Mouse (Mus musculus) brain, embryonic 14.5 days (tissue): Measurements from ENCODE around the gene Gm8024.
"Not testable (repeated sequence)": the region's sequence is repeated elsewhere in the genome, so short reads cannot be mapped to it uniquely, and the experiment has no call there.

Source experiments
- CTCF ChIP-seq: fragments of 200-500 bp; IDR thresholded peaks from 2 replicates; pipeline ENCODE4 v1.5.1; 2012; ENCODE audit warnings: inconsistent platforms, mild to moderate bottlenecking, moderate library complexity, borderline replicate concordance; ENCODE audit not compliant: insufficient read depth, insufficient read length; ENCODE audit errors: extremely low read depth
- POLR2A ChIP-seq: fragments of 200-500 bp; IDR thresholded peaks from 2 replicates; pipeline ENCODE4 v1.6.1; 2012; ENCODE audit warnings: mild to moderate bottlenecking, inconsistent platforms, borderline replicate concordance; ENCODE audit not compliant: poor library complexity, insufficient read depth, insufficient read length, severe bottlenecking; ENCODE audit errors: extremely low read depth

GRCm38 (mm10) chr14:42543170-42543701, 19.2 kb upstream of the Gm8024 start:
- not testable (repeated sequence) for TF ChIP-seq CTCF, POLR2A
